Mouse (Mus musculus) embryonic fibroblast, embryonic 13.5 days (primary cell): ENCODE data around the gene Gm10322.

Experiments
- CTCF ChIP-seq: IDR thresholded peaks from 2 replicates; pipeline ENCODE4 v1.5.1; 2011; ENCODE audit warnings: mild to moderate bottlenecking, control low read depth, low read length, moderate library complexity, borderline replicate concordance; ENCODE audit not compliant: insufficient read depth
- POLR2A ChIP-seq: IDR thresholded peaks from 2 replicates; pipeline ENCODE4 v1.6.1; 2011; ENCODE audit warnings: low read depth, mild to moderate bottlenecking, control low read depth, low read length, moderate library complexity

DNA sequence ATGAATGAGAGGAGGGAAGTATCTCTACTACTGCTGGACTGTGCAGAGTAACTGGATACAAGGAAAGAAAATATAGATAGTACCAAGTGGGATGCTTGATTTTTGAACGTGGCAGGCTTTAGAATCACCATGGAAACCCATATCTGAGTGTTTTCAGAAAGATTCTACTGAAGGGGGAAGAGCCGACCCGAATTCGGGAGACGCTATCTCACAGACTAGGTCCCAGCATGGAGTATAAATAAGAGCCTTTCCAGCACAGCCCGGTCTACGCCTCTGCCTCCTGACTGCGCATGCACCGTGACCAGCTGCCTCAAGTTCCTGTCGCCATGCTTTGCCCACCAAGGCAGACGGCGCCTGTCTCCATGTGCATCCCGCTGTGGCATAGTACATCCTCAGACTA is 48.9 kb upstream of the Gm10322 start:
- TF ChIP-seq POLR2A (no peak), CTCF (no peak)
